Mouse (Mus musculus): ENCODE results near the gene Klhl21. TPM values are rescaled to one million over a fixed set of nuclear protein-coding genes. Genes with fewer than 3 reads are reported as not detected.

The Klhl21 gene
- polyA plus RNA-seq, 1 experiment from 2014 or later: 12.1 TPM

DNA sequence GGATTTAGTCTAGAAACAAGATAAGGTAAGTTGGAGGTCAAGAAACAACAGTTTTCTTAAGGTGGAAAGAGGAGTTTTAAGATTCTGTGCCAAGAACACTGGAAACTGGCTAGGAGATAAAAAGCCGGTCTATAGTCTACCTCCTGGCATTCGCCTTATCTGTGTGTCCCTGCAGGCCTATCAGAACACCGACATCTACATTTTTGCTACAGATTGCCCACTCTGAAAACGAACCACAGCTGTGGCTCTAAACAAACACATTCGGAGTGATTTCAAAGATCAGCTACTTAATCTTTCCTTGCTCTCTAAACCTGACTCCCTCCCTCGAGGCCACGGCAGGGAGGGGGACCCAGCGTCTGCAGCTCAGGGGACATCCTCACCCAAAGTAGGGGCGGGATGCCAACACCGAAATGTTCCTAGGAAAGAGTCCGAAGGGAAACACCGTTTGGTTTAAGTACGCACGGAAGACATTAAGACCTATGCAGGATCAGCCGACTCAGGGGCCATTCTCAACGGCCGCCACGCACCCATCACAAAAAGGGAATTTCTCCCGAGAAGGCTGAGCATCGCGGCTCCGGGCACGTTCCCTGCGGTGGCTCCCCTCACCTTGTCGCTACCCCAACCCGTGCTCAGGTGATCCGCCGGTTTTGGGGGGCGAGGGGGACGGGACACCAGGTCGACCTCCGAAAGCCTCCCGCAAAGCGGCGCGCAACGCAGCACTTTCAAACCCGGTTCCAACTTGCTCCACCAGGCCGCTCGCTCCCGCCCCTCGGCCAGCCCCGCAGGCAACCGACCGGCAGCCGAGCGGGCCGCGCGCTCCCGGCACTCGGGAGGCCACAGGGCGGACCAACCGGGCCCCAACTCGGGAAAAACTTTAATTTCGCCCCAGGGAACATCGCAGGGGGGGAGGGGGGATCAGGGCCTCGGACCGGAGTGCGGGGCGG, 14.1 kb upstream of the Klhl21 start:
- H3K9ac ChIP-seq (replicated peaks; ENCODE audit: low read length): peak overlapping the region; percentile 96
- ATAC-seq (ENCODE audit: low FRiP score, low TSS enrichment): no peak
- peak overlapping the region; percentile 92 for H3K4me3 ChIP-seq (ENCODE audit: low read length)
- peak overlapping the region; percentile 92 for H3K4me2 ChIP-seq (replicated peaks; ENCODE audit: low read depth, low read length)
- H3K27me3 ChIP-seq (ENCODE audit: insufficient read depth, low read length): no peaks in the 10 kb centered on the region
- H3K4me1 ChIP-seq (ENCODE audit: insufficient read depth, low read length): peaks cover 27% of the 10 kb centered on the region
- H3K27ac ChIP-seq (ENCODE audit: low read length): peak overlapping the region; percentile 87
- 1% methylated on average over 59 of the region's 61 CpGs for WGBS
- H3K9me3 ChIP-seq (ENCODE audit: low read length): no peaks in the 10 kb centered on the region
- H3K36me3 ChIP-seq (ENCODE audit: insufficient read depth, low read length): peaks cover 30% of the 10 kb centered on the region

DNA sequence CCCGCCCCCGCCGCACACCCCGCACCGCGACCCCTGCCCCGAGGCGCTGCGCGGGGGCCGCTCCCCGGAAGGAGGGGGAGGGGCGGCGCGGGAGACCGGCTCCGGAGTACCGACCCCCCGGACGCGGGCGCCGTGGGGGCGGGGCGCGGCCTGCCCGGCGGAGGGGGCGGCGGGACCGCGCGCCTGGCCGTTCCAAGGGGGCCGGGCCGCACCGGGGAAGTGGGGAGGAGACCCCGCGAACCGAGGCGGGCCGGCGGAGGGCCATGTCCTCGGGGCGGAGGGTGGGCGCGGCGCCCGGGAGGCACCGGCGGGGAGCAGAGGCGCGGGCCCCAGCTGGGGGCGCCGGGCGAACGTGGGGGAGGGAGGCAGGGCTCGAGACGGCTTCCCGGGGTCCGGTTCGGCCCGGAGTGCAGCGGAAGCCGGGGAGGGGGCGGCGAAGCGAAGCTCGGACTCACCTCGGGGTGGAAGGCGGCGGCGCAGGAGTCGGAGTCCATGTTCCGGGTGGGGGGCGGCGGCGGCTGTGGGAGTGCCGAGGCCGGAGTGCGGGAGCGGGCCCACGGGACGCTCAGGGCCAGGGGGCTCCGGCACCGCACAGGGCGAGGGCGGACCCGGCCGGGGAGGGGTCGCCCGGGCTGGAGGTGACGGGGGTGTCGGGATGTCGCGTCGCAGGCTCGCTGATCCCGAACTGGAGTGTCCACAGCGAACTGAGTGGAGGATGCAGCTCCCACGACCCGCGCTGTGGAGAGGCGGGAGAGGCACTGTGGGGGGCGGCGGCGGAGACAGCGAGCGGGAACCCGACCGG, 13.0 kb upstream of the Klhl21 start:
- Histone ChIP-seq H3K36me3 (ENCODE audit: insufficient read depth, low read length) (peaks cover 22% of the 10 kb centered on the region), H3K9me3 (ENCODE audit: low read length) (no peaks in the 10 kb centered on the region), H3K27ac (ENCODE audit: low read length) (peak overlapping the region; percentile 87), H3K9ac (replicated peaks; ENCODE audit: low read length) (peak overlapping the region; percentile 96), H3K4me1 (ENCODE audit: insufficient read depth, low read length) (peaks cover 29% of the 10 kb centered on the region), H3K4me2 (replicated peaks; ENCODE audit: low read depth, low read length) (peak overlapping the region; percentile 92), H3K27me3 (ENCODE audit: insufficient read depth, low read length) (no peaks in the 10 kb centered on the region), H3K4me3 (ENCODE audit: low read length) (peak overlapping the region; percentile 92)
- peak; percentile 57 for ATAC-seq (ENCODE audit: low FRiP score, low TSS enrichment)
- WGBS: under 1% methylated on average over 29 of the region's 111 CpGs

DNA sequence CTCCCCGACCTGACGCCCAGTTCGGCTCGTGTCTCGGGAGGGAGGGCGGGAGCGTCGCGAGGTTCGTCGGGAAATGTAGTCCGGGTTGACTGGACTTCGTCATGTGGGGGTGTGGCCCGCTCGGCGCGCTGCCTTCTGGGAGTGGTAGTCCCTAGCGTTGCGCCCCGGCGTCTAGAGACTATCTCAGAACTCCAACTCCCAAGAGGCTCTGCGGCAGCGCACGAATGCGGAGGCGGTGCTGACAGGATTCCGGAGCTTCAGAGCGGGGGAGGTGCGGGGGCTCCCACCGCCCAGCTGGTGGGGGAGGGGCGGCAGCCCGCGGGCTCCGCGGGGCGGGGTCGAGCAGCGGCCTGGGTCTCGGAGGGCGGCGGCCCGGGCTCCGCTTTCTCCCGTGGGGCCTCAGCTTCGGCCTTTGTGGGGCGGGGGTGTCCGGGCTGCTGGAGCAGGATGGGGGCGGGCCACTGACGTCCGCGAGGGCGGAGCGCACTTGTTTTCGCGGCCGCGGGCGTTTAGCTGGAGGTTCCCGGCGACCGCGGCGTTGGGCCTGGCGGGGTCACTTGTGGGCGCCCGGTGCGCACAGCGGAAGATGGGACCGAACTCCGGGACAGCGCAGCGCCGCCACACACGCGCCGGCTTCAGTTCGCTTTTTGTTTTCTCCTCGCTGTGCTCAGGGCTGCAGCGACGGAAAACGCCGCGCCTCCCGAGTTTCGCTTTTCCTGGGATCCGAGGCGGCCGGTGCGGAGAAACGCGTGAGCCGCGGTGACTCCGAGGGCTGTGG, 12.2 kb upstream of the Klhl21 start, which contains the start of gene Phf13:
TSS of gene Phf13 (minus strand) at position 86 of the 778 bp plus-strand sequence.
- H3K9me3 ChIP-seq (ENCODE audit: low read length): no peaks in the 10 kb centered on the region
- H3K4me1 ChIP-seq (ENCODE audit: insufficient read depth, low read length): peaks cover 31% of the 10 kb centered on the region
- peak within 1 kb of the TSS; percentile 96 for H3K9ac ChIP-seq (replicated peaks; ENCODE audit: low read length)
- peaks cover 16% of the 10 kb centered on the region for H3K36me3 ChIP-seq (ENCODE audit: insufficient read depth, low read length)
- H3K4me3 ChIP-seq (ENCODE audit: low read length): peak within 1 kb of the TSS; percentile 92
- peak; percentile 96 for ATAC-seq (ENCODE audit: low FRiP score, low TSS enrichment)
- H3K27ac ChIP-seq (ENCODE audit: low read length): peak within 1 kb of the TSS; percentile 92
- WGBS: under 1% methylated on average over 73 of the region's 94 CpGs
- peak within 1 kb of the TSS; percentile 92 for H3K4me2 ChIP-seq (replicated peaks; ENCODE audit: low read depth, low read length)
- H3K27me3 ChIP-seq (ENCODE audit: insufficient read depth, low read length): no peaks in the 10 kb centered on the region

DNA sequence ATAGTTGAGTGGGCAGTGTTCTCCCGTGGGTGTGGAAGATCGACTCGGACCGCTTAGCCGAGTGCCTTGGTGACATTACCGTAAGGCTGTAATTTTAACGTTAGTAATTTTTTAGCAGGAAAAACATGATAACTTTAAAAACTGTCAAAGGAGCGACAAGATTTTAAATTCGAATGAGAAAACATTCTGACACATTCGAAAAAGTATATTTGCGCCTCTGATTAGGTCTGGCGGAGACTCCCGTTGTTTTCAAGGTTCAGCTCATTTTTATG, 11.7 kb upstream of the Klhl21 start:
- Histone ChIP-seq H3K9ac (replicated peaks; ENCODE audit: low read length) (peak overlapping the region; percentile 84), H3K4me1 (ENCODE audit: insufficient read depth, low read length) (peaks cover 31% of the 10 kb centered on the region), H3K27me3 (ENCODE audit: insufficient read depth, low read length) (no peaks in the 10 kb centered on the region), H3K9me3 (ENCODE audit: low read length) (no peaks in the 10 kb centered on the region), H3K36me3 (ENCODE audit: insufficient read depth, low read length) (peaks cover 11% of the 10 kb centered on the region), H3K4me2 (replicated peaks; ENCODE audit: low read depth, low read length) (peak overlapping the region; percentile 70), H3K4me3 (ENCODE audit: low read length) (peak overlapping the region; percentile 92), H3K27ac (ENCODE audit: low read length) (peak overlapping the region; percentile 92)
- WGBS: 4% methylated on average over 13 of the region's 13 CpGs
- no peak for ATAC-seq (ENCODE audit: low FRiP score, low TSS enrichment)

DNA sequence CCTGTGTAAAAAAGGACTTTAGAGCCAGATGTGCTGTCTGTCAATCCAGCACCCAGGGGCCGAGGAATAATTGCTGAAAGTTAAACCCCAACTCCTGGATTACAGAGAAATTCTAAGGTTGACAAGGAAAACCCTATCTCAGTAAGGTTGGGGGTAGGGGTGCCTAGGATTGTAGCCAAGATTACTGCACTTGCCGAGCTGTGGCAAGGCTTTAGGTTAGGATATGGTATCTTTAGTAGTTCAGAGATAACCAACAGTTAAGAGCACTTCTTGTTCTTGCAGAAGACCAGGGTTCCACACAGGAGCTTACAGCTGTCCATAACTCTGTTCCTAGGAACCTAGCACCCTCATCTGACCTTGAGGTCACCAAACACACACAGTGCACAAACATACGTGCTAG, 10.9 kb upstream of the Klhl21 start:
- no peak overlapping the region for H3K4me3 ChIP-seq (ENCODE audit: low read length)

DNA sequence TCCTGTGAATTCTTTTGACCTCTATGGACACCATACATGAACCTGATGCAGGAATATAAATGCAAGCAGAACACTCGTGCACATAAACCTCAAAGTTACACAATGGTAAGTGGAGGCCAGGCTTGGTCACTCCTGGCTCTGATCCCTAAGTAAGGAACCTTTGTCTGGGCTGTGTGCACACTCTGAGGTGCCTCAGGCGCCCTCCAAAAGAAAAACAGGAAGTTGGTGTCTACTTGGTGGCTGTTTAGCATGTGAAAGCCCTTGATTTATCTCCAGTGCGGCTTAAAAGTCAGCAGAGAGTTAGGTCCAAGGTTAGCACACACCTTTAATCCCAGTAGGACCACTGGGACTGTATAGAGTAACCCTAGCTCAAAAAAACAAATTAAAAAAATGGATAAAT, 9.1 kb upstream of the Klhl21 start:
- H3K9ac ChIP-seq (replicated peaks; ENCODE audit: low read length): no peak overlapping the region
- WGBS: 56% methylated on average over 3 of the region's 3 CpGs
- no peak overlapping the region for H3K4me2 ChIP-seq (replicated peaks; ENCODE audit: low read depth, low read length)
- no peak for ATAC-seq (ENCODE audit: low FRiP score, low TSS enrichment)
- H3K9me3 ChIP-seq (ENCODE audit: low read length): no peaks in the 10 kb centered on the region
- peaks cover 16% of the 10 kb centered on the region for H3K4me1 ChIP-seq (ENCODE audit: insufficient read depth, low read length)
- no peaks in the 10 kb centered on the region for H3K27me3 ChIP-seq (ENCODE audit: insufficient read depth, low read length)
- H3K27ac ChIP-seq (ENCODE audit: low read length): no peak overlapping the region
- no peaks in the 10 kb centered on the region for H3K36me3 ChIP-seq (ENCODE audit: insufficient read depth, low read length)
- H3K4me3 ChIP-seq (ENCODE audit: low read length): no peak overlapping the region

More for the DNA sequence above, 10.9 kb upstream of the Klhl21 start:
- Histone ChIP-seq H3K27me3 (ENCODE audit: insufficient read depth, low read length) (no peaks in the 10 kb centered on the region), H3K4me2 (replicated peaks; ENCODE audit: low read depth, low read length) (peak overlapping the region; percentile 70), H3K36me3 (ENCODE audit: insufficient read depth, low read length) (peaks cover 2% of the 10 kb centered on the region; the same call in 1 of the 2 replicates), H3K4me1 (ENCODE audit: insufficient read depth, low read length) (peaks cover 31% of the 10 kb centered on the region), H3K9me3 (ENCODE audit: low read length) (no peaks in the 10 kb centered on the region), H3K27ac (ENCODE audit: low read length) (no peak overlapping the region), H3K9ac (replicated peaks; ENCODE audit: low read length) (peak overlapping the region; percentile 84)
- 72% methylated on average over 3 of the region's 3 CpGs for WGBS
- ATAC-seq (ENCODE audit: low FRiP score, low TSS enrichment): no peak

DNA sequence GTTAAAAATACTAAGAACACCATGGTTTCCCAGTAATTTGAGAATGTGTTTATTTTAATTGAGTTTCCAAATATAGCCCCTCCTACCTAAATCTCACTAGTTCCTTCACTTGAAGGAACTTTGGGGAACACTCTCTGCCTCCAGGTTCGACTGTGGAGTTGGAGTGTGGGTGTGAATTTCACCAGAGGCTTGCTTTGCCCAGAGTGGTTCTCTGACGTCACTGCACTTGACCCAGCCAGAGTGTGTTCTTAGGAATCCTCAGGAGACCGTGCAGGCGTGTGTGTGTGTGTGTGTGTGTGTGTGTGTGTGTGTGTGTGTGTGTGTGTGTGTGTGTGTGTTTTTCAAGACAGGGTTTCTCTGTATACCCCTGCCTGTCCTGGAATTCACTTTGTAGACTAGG, 7.7 kb upstream of the Klhl21 start:
- Histone ChIP-seq H3K4me3 (ENCODE audit: low read length) (no peak overlapping the region), H3K4me1 (ENCODE audit: insufficient read depth, low read length) (peaks cover 14% of the 10 kb centered on the region), H3K9me3 (ENCODE audit: low read length) (no peaks in the 10 kb centered on the region), H3K27me3 (ENCODE audit: insufficient read depth, low read length) (no peaks in the 10 kb centered on the region), H3K4me2 (replicated peaks; ENCODE audit: low read depth, low read length) (no peak overlapping the region), H3K36me3 (ENCODE audit: insufficient read depth, low read length) (no peaks in the 10 kb centered on the region), H3K9ac (replicated peaks; ENCODE audit: low read length) (no peak overlapping the region), H3K27ac (ENCODE audit: low read length) (no peak overlapping the region)
- no peak for ATAC-seq (ENCODE audit: low FRiP score, low TSS enrichment)
- 24% methylated on average over 4 of the region's 4 CpGs for WGBS

DNA sequence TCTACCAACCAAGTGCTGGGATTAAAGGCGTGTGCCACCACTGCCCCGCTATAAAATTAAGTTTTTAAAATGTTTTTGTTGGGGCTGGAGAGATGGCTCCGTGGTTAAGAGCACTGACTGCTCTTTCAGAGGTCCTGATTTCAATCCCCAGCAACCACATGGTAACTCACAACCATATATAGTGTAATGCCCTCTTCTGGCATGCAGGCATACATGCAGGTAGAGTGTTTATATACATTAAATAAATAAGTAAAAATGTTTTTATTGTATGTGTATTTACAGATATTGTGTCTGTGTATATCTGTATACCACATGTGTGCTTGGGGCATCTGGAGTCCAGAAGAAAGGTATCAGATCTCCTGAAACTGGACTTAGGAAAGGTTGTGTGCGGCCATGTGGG, 7.3 kb upstream of the Klhl21 start:
- no peak overlapping the region for H3K4me3 ChIP-seq (ENCODE audit: low read length)
- H3K4me1 ChIP-seq (ENCODE audit: insufficient read depth, low read length): peaks cover 14% of the 10 kb centered on the region
- no peak overlapping the region for H3K9ac ChIP-seq (replicated peaks; ENCODE audit: low read length)
- H3K36me3 ChIP-seq (ENCODE audit: insufficient read depth, low read length): no peaks in the 10 kb centered on the region
- no peaks in the 10 kb centered on the region for H3K9me3 ChIP-seq (ENCODE audit: low read length)
- 67% methylated on average over 4 of the region's 4 CpGs for WGBS
- ATAC-seq (ENCODE audit: low FRiP score, low TSS enrichment): no peak
- no peak overlapping the region for H3K4me2 ChIP-seq (replicated peaks; ENCODE audit: low read depth, low read length)
- no peaks in the 10 kb centered on the region for H3K27me3 ChIP-seq (ENCODE audit: insufficient read depth, low read length)
- no peak overlapping the region for H3K27ac ChIP-seq (ENCODE audit: low read length)

DNA sequence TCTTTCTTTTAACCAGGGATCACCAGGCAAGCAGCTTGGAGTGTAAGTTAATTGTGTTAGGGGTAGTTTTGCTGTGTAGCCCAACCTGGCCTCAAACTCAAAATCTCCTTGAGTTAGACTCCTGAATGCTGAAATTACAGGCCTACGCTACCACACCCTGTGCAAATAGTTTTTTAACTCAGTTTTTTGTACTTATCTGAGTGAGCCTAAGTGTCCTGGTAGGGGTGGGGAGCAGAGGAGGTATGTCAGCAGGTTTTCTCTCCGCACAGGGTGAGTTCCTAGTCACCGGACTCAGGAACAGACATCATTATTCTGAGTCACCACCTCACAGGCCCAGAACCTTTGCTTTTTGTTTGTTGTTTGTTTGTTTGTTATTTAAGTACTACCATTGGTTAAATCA, 6.5 kb upstream of the Klhl21 start:
- H3K27ac ChIP-seq (ENCODE audit: low read length): no peak overlapping the region
- no peak overlapping the region for H3K4me3 ChIP-seq (ENCODE audit: low read length)
- peaks cover 14% of the 10 kb centered on the region for H3K4me1 ChIP-seq (ENCODE audit: insufficient read depth, low read length)
- no peak overlapping the region for H3K4me2 ChIP-seq (replicated peaks; ENCODE audit: low read depth, low read length)
- no peaks in the 10 kb centered on the region for H3K36me3 ChIP-seq (ENCODE audit: insufficient read depth, low read length)
- no peak for ATAC-seq (ENCODE audit: low FRiP score, low TSS enrichment)
- WGBS: 88% methylated on average over 3 of the region's 3 CpGs
- H3K27me3 ChIP-seq (ENCODE audit: insufficient read depth, low read length): no peaks in the 10 kb centered on the region
- no peaks in the 10 kb centered on the region for H3K9me3 ChIP-seq (ENCODE audit: low read length)
- no peak overlapping the region for H3K9ac ChIP-seq (replicated peaks; ENCODE audit: low read length)
